Mouse (Mus musculus): ENCODE results near the gene Osgin1.

The Osgin1 gene

GRCm38 (mm10) chr8:119423631-119424141 is 10.2 kb upstream of the Osgin1 start:
- peak; percentile 80 for DNase-seq (ENCODE audit: extremely low read depth, insufficient read length, low spot score)

- DNase-seq (ENCODE audit: extremely low read depth, insufficient read length, low spot score), result no peak
Observed at GRCm38 (mm10) chr8:119424199-119424733, 9.7 kb upstream of the Osgin1 start.

DNA sequence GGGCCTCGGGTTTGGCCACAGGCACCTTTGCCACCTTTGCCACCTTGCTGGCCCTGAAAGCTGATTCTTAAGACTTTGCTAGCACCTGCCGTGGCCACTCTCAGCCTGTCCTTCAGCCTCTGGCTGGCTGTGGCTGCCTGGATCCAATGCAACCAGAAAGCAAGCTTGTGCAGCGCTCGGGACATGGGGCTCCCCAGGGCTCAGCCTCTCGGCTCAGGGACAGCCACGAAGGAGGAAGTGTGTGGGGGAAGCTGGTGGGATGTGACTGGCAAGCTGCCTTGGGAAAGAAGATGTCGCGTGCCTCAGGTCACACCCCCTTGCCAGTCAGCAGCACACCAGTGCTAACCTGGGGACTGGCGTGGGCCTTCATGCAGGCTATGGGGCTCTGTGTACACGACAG is 9.2 kb upstream of the Osgin1 start:
- DNase-seq (ENCODE audit: extremely low read depth, insufficient read length, low spot score), result no peak

DNA sequence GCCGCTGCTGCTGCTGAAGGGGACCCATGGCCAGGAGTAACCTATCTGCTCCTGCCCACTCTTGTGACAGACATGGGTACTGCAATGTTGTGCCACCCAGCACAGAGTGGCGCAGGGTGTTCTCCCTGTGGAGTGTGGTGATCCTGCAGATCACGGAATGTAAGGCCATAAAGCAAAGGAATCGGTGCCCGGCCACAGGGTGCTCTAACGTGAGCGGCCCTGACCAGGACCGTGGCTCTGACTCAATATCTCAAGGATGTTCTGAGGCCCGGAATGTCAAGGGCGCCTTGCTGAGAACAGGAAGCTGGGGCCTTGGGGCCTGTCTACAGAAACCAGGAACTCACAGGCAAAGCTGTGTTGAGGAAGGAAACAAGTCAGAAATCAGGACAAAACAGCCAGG is 8.4 kb upstream of the Osgin1 start:
- no peak for DNase-seq (ENCODE audit: extremely low read depth, insufficient read length, low spot score)

DNA sequence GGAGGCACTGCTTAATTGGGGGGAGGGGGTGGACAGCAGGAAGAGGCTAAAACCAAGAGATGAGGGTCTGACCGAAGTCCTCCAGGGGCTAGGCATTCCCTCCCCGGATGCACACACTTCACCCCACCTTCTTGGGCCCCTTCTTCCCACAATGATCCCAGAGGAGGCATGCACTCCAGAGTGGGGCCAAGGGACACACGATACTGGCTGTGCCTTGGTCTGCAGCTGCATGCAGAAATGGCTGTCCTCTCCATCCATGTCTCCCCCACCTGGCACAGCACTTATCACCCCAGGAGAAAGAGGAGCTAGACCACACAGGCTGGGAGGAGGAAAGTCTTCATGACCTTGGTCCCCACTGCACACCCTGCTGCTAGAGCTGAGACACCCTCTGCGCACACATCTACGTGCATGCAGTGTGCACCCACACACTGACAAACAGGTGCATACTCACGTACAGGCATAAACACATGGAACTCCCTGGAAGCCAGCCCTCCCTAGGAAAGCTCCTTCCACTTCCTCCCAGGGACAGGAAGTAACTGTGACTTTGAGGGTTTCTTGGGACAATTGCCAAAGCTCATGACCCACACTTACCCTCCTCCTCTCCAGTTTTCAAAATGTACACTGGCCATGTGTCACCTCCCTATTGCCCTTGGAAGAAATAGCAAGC is 7.7 kb upstream of the Osgin1 start:
- no peak for DNase-seq (ENCODE audit: extremely low read depth, insufficient read length, low spot score)

DNA sequence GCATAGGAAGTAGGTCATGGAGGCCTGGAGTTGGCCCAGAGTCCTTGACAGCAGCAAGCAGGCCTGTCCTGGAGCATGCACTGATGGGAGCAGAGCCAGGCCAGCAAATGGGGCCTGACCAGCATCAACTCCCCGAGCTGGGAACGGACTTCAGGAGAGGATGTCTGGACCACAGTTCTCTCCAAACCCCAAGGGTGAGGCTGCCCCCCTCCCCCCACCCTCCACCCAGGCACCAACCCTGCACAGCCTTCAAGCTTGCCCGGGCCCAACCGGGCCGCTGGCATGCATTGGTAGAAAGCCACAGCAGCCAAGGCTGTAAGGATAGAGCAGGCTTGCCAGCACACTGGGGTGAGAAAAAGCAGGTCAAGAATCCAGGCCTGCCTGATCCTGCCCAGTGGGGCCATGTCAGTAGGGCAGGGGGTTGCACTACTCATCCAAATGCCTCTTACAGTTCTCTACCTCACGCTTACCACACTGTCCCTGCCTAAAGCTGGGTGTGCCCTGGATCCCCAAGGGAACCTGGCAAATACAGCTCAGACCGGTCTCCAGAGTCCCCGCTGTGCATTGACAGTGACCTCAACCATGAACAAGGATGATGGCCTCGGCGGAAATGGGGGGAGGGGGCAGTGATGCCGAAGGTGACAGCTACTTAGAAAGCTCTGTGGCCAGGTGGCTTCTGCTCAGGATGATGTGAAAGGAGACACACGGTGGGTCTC is 6.1 kb upstream of the Osgin1 start:
- peak; percentile 84 for DNase-seq (ENCODE audit: extremely low read depth, insufficient read length, low spot score)

DNA sequence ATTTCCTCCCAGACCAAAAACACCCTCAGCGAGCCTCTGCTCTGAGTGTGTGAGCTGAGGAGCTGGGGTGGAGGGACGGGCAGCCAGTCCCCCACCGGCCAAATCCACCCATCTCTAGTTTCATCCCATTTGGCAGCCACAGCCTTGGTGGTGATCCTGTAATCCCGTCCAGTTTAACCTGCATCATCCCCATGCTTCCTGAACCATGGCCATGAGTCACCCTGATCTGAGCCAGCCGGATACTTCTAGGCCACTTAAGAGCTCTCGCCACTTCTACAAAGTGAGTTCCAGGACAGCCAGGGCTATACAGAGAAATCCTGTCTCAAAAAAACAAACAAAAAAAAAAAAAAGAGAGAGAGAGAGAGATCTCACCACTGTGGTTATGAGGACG is 5.6 kb upstream of the Osgin1 start:
- peak; percentile 90 for DNase-seq (ENCODE audit: extremely low read depth, insufficient read length, low spot score)

- DNase-seq (ENCODE audit: extremely low read depth, insufficient read length, low spot score), result peak; percentile 74
Observed at GRCm38 (mm10) chr8:119428766-119429327, 5.1 kb upstream of the Osgin1 start.

DNA sequence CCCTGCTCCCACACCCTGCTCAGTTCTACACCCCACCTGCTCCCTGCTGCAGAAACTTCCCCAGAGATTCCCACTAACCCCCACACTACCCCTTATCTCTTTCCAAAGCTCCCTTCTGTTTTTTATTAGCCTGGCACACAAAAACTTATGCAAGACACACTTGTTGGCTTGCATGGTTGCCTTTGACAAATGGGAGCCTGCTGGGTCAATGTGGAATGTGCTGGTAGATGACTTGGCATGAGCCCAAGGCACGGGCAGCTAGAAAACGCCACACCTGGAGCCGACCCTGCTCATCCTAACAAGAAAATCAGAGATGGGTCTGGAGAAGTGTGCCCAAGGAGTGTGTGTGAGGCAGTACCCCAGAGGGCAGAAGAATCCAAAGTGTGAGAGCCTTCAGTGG is 4.4 kb upstream of the Osgin1 start:
- DNase-seq (ENCODE audit: extremely low read depth, insufficient read length, low spot score), result no peak

- DNase-seq (ENCODE audit: extremely low read depth, insufficient read length, low spot score), result no peak
Observed at GRCm38 (mm10) chr8:119430250-119430649, 3.7 kb upstream of the Osgin1 start.

DNA sequence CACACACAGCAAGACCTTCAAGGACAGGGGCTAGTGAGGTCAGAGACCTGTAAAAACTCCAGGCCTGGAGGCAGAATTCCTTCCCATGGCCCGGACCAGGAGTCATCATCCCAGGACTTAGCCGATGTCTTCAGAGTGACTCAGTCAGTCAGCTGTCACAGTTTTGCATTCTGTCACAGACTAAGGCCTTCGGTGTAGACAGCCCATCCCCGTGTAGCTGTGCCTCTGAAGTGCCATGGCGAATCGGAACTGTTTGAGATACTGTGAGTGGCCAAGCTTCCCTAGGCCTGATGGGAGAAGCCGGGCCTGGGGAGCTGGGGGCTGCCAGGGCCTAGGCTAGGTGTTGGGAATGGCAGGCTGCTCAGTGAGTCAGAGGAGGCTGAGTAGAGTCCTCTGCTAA is 3.2 kb upstream of the Osgin1 start:
- DNase-seq (ENCODE audit: extremely low read depth, insufficient read length, low spot score), result peak; percentile 80

DNA sequence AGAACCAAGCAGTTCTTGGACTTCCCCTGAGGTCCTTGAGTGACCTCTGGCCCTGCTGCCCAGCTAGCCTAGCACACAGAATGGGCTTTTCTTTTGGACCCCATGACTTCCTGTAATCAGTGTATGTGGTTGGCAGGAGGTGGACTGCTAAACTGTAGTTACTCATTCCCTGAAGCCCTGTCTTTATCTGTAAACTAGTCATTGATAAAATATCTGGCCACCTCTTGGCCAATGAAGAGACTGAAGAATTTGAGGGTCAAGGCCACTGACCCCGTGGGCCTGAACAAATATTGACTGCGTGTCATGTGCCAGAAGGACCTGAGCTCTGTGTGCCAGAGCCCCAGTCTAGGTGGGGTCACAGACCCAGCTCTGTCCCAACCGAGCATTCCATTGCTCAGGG is 1.6 kb upstream of the Osgin1 start:
- DNase-seq (ENCODE audit: extremely low read depth, insufficient read length, low spot score), result no peak

GRCm38 (mm10) chr8:119434569-119434968 is 645 bp downstream of the Osgin1 start:
- DNase-seq (ENCODE audit: extremely low read depth, insufficient read length, low spot score), result no peak

DNA sequence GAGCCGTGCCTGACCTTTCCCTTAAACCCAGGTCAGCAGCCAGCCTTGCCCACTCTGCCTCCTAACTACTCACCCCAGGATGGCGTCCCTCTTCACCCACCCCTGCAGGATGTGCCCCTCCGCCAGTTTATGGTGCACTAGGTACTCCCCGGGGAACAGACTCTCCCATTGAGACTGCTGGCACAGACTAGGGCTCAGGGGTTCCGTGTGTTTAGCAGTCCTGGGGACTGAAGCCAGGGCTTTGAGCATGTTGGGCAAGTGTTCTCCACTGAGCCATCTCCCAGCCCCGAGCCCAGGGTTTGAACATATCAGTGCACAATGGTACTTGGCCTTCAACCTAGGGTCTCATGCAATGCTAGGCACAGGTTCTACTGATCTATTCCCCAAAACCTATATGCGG is 1.6 kb downstream of the Osgin1 start:
- no peak for DNase-seq (ENCODE audit: extremely low read depth, insufficient read length, low spot score)

GRCm38 (mm10) chr8:119436331-119436730 is 2.4 kb downstream of the Osgin1 start:
- no peak for DNase-seq (ENCODE audit: extremely low read depth, insufficient read length, low spot score)

DNA sequence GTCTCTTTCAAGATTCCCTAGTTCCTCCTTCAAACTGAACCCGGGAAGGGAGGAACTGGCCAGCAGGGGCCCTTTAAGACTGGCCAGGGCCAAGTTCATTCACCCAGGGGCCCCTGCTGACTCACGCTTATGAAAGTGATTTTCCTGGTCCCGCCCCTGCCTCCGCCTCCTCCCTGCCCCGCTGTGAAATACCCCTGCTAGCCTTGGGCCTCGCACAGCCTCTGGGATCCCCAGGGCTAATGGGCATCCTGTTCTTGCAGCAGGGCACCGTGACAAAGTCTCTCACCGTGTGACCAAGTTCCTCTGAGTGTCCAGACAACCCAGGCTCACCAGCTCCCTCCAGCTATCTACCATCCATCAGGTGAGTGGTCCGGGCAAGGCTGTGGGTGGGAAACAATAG is 3.0 kb downstream of the Osgin1 start:
- DNase-seq (ENCODE audit: extremely low read depth, insufficient read length, low spot score), result peak; percentile 88

DNA sequence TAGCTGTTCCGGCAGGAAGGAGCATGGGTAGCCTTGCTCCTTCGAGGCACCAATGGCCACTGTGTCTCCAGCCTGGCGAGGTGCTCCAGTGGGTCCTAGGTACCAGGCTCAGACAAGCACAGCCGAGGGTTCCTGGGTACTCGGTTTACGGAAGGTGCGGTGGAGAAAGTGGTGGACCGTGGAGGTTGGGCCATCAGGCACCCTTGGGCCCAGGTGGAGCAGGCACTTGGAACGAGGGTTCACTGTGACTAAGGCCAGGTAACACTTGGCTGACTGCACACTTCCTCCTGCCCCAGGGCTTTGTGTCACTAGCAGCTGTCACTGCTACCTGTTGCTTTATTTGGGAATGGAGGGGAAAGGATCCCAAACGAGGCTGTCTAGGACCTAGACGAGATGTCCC is 3.6 kb downstream of the Osgin1 start:
- no peak for DNase-seq (ENCODE audit: extremely low read depth, insufficient read length, low spot score)

GRCm38 (mm10) chr8:119438876-119439275 is 5.0 kb downstream of the Osgin1 start:
- DNase-seq (ENCODE audit: extremely low read depth, insufficient read length, low spot score), result no peak

DNA sequence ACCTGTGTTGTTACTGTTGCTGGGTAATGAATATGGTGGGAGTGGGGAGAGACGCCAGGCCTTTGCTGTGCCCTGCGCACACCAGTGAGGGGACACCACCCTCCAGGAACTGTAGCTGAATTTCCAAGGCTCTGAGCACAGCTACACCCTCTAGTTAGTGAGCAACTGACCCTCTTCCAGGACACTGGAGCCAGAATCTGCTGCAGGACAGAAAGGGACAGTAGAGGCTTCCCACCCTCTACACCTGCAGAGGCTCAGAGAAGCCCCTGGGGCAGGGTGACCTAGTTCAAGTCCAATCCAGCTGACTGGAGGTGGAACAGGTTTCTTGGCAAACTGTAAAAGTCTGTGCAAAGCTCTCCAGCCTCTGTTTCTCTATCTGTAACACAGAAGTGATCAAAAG is 5.5 kb downstream of the Osgin1 start:
- no peak for DNase-seq (ENCODE audit: extremely low read depth, insufficient read length, low spot score)

- DNase-seq (ENCODE audit: extremely low read depth, insufficient read length, low spot score), result no peak
Observed at GRCm38 (mm10) chr8:119439893-119440249, 5.9 kb downstream of the Osgin1 start.

DNA sequence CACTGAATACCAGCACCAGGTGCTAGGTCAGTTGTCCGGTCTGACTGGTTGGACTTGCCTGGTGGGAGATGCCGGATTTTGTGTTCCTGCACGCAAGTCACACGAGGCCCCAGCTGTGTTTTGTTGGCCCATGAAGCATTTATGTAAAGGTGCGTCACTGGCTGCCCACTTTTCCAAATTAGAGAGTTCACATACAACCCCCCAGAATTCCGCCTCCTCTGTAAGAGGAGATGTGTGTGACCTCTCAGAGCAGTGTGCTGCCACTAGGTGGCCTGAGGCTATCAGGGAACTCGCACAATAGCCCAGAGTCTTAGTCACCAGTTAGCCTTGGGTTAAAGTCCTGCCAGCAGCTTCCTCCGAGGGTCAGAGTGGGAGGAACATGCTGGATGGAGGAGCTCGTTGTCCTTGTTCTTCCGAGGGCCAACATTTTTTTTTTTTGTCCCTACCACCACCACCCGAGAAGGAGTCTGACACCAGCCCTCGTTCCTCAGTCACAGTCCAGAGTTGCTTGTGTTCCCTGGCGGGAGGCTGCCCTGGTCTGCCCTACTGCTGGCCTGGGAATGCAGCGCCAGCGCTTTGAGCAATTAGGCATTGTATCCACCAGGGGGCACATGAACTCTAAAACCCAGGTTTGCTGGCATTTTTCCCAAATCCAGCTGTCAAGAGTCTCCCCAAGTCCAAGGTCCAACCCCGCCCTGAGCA is 6.5 kb downstream of the Osgin1 start:
- DNase-seq (ENCODE audit: extremely low read depth, insufficient read length, low spot score), result peak; percentile 80

All from 3134 (cell line).